Mouse (Mus musculus) A20 (cell line): ENCODE data around the gene Ovol3.
A peak's percentile ranks its signal among the peaks of the same experiment; 100 is the strongest.

Source experiments
- DNase-seq: peaks from one replicate; pipeline ENCODE4 v3.0.0-alpha.2; 2011; ENCODE audit warnings: low read depth, low spot score

Ovol3 gene

GRCm38 (mm10) chr7:30194101-30194831, 41.3 kb downstream of the Ovol3 start:
- DNase-seq: peak; percentile 70

- DNase-seq: peak; percentile 89
Observed at GRCm38 (mm10) chr7:30193581-30194100, 41.9 kb downstream of the Ovol3 start.

- no peak for DNase-seq
Observed at GRCm38 (mm10) chr7:30193013-30193412, 42.5 kb downstream of the Ovol3 start.

- DNase-seq: no peak
Observed at GRCm38 (mm10) chr7:30192088-30192487, 43.4 kb downstream of the Ovol3 start.

- no peak for DNase-seq
Observed at GRCm38 (mm10) chr7:30189116-30189491, 46.4 kb downstream of the Ovol3 start.

- no peak for DNase-seq
Observed at GRCm38 (mm10) chr7:30188344-30189115, 47.0 kb downstream of the Ovol3 start.

GRCm38 (mm10) chr7:30184641-30185348, 50.7 kb downstream of the Ovol3 start:
- no peak for DNase-seq

- peak; percentile 97 for DNase-seq
Observed at GRCm38 (mm10) chr7:30183879-30184289, 51.6 kb downstream of the Ovol3 start, which contains the start of gene Cox7a1. Cox7a1 (plus strand) TSS chr7:30184144.
